Mouse (Mus musculus) lung, postnatal 10 days (tissue): Measurements from ENCODE around the gene Zic5.
A peak's percentile ranks its signal among the peaks of the same experiment; 100 is the strongest.

Experiments used
- DNase-seq: peaks from one replicate; pipeline ENCODE4 v3.0.0; 2021

Gene Zic5

GRCm38 (mm10) chr14:122464763-122465741, at the start of gene Zic5:
TSS of gene Zic5 (minus strand) at chr14:122465677.
- no peak for DNase-seq

GRCm38 (mm10) chr14:122513511-122514036, 48.1 kb upstream of the Zic5 start:
- peak; percentile 19 for DNase-seq

GRCm38 (mm10) chr14:122511519-122511918, 46.0 kb upstream of the Zic5 start:
- no peak for DNase-seq

- DNase-seq, result no peak
These were observed 43.6 kb upstream of the Zic5 start for GRCm38 (mm10) chr14:122509058-122509457.

- DNase-seq, result no peak
These were observed 26.5 kb upstream of the Zic5 start for GRCm38 (mm10) chr14:122492015-122492414.

- no peak for DNase-seq
These were observed 26.0 kb upstream of the Zic5 start for GRCm38 (mm10) chr14:122491521-122491920.

- no peak for DNase-seq
These were observed 25.2 kb upstream of the Zic5 start, which contains the start of gene Gm10837 for GRCm38 (mm10) chr14:122490441-122491328. TSS of gene Gm10837 (plus strand) at chr14:122490586.

- no peak for DNase-seq
These were observed 24.4 kb upstream of the Zic5 start for GRCm38 (mm10) chr14:122489686-122490414.

GRCm38 (mm10) chr14:122489041-122489440, 23.6 kb upstream of the Zic5 start:
- DNase-seq, result no peak

- DNase-seq, result no peak
These were observed 21.9 kb upstream of the Zic5 start for GRCm38 (mm10) chr14:122487366-122487765.

- no peak for DNase-seq
These were observed 21.1 kb upstream of the Zic5 start for GRCm38 (mm10) chr14:122486611-122487010.

GRCm38 (mm10) chr14:122485635-122486181, 20.2 kb upstream of the Zic5 start:
- no peak for DNase-seq

GRCm38 (mm10) chr14:122484844-122485551, 19.5 kb upstream of the Zic5 start:
- no peak for DNase-seq

GRCm38 (mm10) chr14:122484458-122484843, 19.0 kb upstream of the Zic5 start:
- no peak for DNase-seq

- no peak for DNase-seq
These were observed 18.3 kb upstream of the Zic5 start for GRCm38 (mm10) chr14:122483556-122484421.

- no peak for DNase-seq
These were observed 17.5 kb upstream of the Zic5 start for GRCm38 (mm10) chr14:122483024-122483385.

GRCm38 (mm10) chr14:122482081-122483023, 16.9 kb upstream of the Zic5 start:
- no peak for DNase-seq

GRCm38 (mm10) chr14:122481181-122481580, 15.7 kb upstream of the Zic5 start:
- DNase-seq, result no peak

- DNase-seq, result no peak
These were observed 14.9 kb upstream of the Zic5 start for GRCm38 (mm10) chr14:122480355-122480754.
